Mouse (Mus musculus): ENCODE data around the gene Sytl4. TPM values are rescaled to one million over a fixed set of nuclear protein-coding genes. Genes with fewer than 3 reads are reported as not detected.

Sytl4 gene
- polyA plus RNA-seq, 1 experiment from 2014 or later = 2.3 TPM

GRCm38 (mm10) chrX:133888111-133888510 lies 93.5 kb downstream of the Sytl4 start:
- H3K4me2 ChIP-seq (ENCODE audit: low read length) = no peak overlapping the region
- no peaks in the 10 kb centered on the region for H3K9me3 ChIP-seq (replicated peaks; ENCODE audit: low read length)
- H3K4me1 ChIP-seq (replicated peaks; ENCODE audit: insufficient read depth, low read length) = no peaks in the 10 kb centered on the region
- DNase-seq (ENCODE audit: low spot score) = no peak
- 88% methylated on average over 5 of the region's 5 CpGs for WGBS
- ATAC-seq (replicated peaks; ENCODE audit: low FRiP score, low read depth) = no peak
- H3K36me3 ChIP-seq (ENCODE audit: insufficient read depth, low read length) = no peaks in the 10 kb centered on the region
- H3K27ac ChIP-seq = no peak overlapping the region
- TF ChIP-seq CTCF (IDR thresholded peaks at IDR 0.05; ENCODE audit: low read depth) = no peak
- no peak overlapping the region for H3K4me3 ChIP-seq (replicated peaks; ENCODE audit: low read depth, low read length)
- H3K9ac ChIP-seq (ENCODE audit: low read depth, low read length) = no peak overlapping the region
- no peaks in the 10 kb centered on the region for H3K27me3 ChIP-seq (ENCODE audit: insufficient read depth, low read length)

GRCm38 (mm10) chrX:133887308-133887707 lies 94.3 kb downstream of the Sytl4 start:
- Histone ChIP-seq H3K4me3 (replicated peaks; ENCODE audit: low read depth, low read length) (no peak overlapping the region), H3K4me2 (ENCODE audit: low read length) (no peak overlapping the region), H3K27me3 (ENCODE audit: insufficient read depth, low read length) (no peaks in the 10 kb centered on the region), H3K9me3 (replicated peaks; ENCODE audit: low read length) (no peaks in the 10 kb centered on the region), H3K36me3 (ENCODE audit: insufficient read depth, low read length) (no peaks in the 10 kb centered on the region), H3K27ac (no peak overlapping the region), H3K9ac (ENCODE audit: low read depth, low read length) (no peak overlapping the region), H3K4me1 (replicated peaks; ENCODE audit: insufficient read depth, low read length) (no peaks in the 10 kb centered on the region)
- DNase-seq (ENCODE audit: low spot score) (no peak), ATAC-seq (replicated peaks; ENCODE audit: low FRiP score, low read depth) (no peak)
- TF ChIP-seq CTCF (IDR thresholded peaks at IDR 0.05; ENCODE audit: low read depth) = no peak
- WGBS = 97% methylated on average over 3 of the region's 3 CpGs

Other genes with a start within 250 kb of the Sytl4 start
- 0.23 and 0.38 TPM in 2 replicates for gene Tnmd, start 130.8 kb downstream of the Sytl4 start, polyA plus RNA-seq (2015; fragmentation: Nextera tagmentation; extraction: Ambion mirVana)
- 141 and 146 TPM in 2 replicates for gene Tspan6, start 83.4 kb downstream of the Sytl4 start, polyA plus RNA-seq (2015; fragmentation: Nextera tagmentation; extraction: Ambion mirVana)
- 7.8 and 8.6 TPM in 2 replicates for gene Srpx2, start 73.4 kb downstream of the Sytl4 start, polyA plus RNA-seq (2015; fragmentation: Nextera tagmentation; extraction: Ambion mirVana)
- gene Cstf2, start 77.4 kb upstream of the Sytl4 start, polyA plus RNA-seq (2015; fragmentation: Nextera tagmentation; extraction: Ambion mirVana) = 27.1 and 31.0 TPM in 2 replicates
- gene Xkrx, start 180.3 kb upstream of the Sytl4 start, polyA plus RNA-seq (2015; fragmentation: Nextera tagmentation; extraction: Ambion mirVana) = 0.20 and 0.21 TPM in 2 replicates
- gene Arl13a, start 205.7 kb upstream of the Sytl4 start, polyA plus RNA-seq (2015; fragmentation: Nextera tagmentation; extraction: Ambion mirVana) = not detected in 2 replicates
- gene Nox1, start 240.1 kb upstream of the Sytl4 start, polyA plus RNA-seq (2015; fragmentation: Nextera tagmentation; extraction: Ambion mirVana) = 0.20 TPM in 1 of 2 replicates, not detected in the other